Mouse (Mus musculus) C2C12 (cell line): Measurements from ENCODE around the gene Cope.

ENCODE experiments used
- CEBPB ChIP-seq: IDR thresholded peaks from one replicate; pipeline ENCODE4 v1.6.1; 2011; ENCODE audit warnings: low read depth, mild to moderate bottlenecking, control low read depth, moderate library complexity
- CTCF ChIP-seq: IDR thresholded peaks from one replicate; pipeline ENCODE4 v1.5.1; 2011; ENCODE audit not compliant: control insufficient read depth, insufficient read depth, insufficient read length
- FOSL1 ChIP-seq: IDR thresholded peaks from one replicate; pipeline ENCODE4 v1.8.0; 2011; ENCODE audit warnings: mild to moderate bottlenecking, low read length; ENCODE audit not compliant: poor library complexity, insufficient read depth, severe bottlenecking
- MAX ChIP-seq: IDR thresholded peaks from one replicate; pipeline ENCODE4 v1.6.1; 2011; ENCODE audit warnings: mild to moderate bottlenecking, control low read depth
- MYOD1 ChIP-seq: IDR thresholded peaks from one replicate; pipeline ENCODE4 v1.6.1; 2011; ENCODE audit warnings: low read depth; ENCODE audit not compliant: control insufficient read depth, insufficient read length
- MYOG ChIP-seq: IDR thresholded peaks from one replicate; pipeline ENCODE4 v1.6.1; 2011; ENCODE audit not compliant: control insufficient read depth, insufficient read length; ENCODE audit errors: extremely low read depth

DNA sequence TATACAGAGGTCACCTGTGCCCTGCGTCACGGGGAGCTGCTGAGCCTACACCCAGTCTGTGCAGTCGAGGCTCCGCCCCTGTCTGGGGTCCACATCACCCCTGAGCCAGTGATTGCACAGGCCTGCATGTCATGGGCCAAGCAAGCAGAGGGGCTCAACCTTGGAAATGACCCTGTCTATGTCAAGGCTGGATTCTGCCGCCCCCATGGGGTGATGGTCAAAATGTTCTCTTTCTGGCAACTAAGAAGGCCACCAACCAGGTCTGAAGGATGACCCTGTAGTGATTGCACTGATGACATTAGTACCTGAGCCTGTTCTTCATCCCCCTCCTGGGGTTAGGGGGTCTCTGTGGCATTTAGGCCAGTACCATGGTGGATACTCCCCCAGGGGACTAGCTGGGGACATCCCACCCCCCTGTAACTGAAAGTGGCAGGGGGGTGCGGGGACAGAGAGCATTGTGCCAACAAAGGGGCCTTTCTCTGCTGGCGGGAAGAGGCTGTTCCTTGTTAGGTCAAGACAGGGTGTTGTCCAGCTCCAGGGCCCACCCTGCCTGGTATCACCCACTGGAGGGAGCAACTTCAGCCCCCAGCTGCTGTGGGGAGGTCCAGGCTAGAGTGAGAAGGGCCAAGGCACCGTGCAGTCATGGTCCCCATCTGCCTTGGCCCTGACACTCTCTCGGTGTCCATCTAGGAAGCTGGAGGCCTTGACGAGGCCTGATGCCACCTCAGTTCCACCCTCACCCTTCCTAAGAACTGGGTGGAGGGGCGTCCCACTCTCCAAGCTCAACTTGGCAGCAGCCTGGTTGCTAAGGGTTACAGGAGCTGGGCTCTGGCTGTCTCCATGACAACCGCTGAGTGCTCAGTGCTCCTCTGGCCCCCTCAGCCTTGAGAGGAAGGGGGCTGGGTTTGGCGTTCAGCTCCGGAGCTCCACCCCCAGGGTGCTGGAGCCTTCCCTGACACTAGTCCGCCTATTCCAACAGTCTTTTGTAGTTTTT lies 14.5 kb downstream of the Cope start:
- TF ChIP-seq CTCF (no peak), MAX (no peak), MYOG (no peak), FOSL1 (no peak), CEBPB (no peak), MYOD1 (no peak)
